Mouse (Mus musculus) lung, adult 2 months (tissue): ENCODE measurements around the gene Foxp2. TPM values are rescaled to one million over a fixed set of nuclear protein-coding genes. Genes with fewer than 3 reads are reported as not detected.

Experiments used
- DNase-seq: peaks from one replicate; pipeline ENCODE4 v3.0.0; 2022
- H3K4me1 ChIP-seq: fragments of 200-500 bp; 2 replicates; pipeline ENCODE4 v1.6.1; 2011; ENCODE audit warnings: low read length; ENCODE audit not compliant: control insufficient read depth, insufficient read depth
- H3K4me3 ChIP-seq: fragments of 200-500 bp; replicated peaks from 2 replicates; pipeline ENCODE3; 2011; ENCODE audit warnings: low read depth, mild to moderate bottlenecking, control low read depth, low read length; ENCODE audit errors: extremely low read depth
- CTCF ChIP-seq: fragments of 200-500 bp; IDR thresholded peaks from 2 replicates; pipeline ENCODE4 v1.5.1; 2011; ENCODE audit warnings: mild to moderate bottlenecking, low read length, control low read depth; ENCODE audit not compliant: insufficient read depth
- POLR2A ChIP-seq: fragments of 200-500 bp; IDR thresholded peaks from 2 replicates; pipeline ENCODE4 v1.6.1; 2011; ENCODE audit warnings: low read depth, mild to moderate bottlenecking, control low read depth, low read length, borderline replicate concordance; ENCODE audit errors: extremely low read depth
- WGBS: fragments of 180-500 bp; shearing (Covaris S2); methylation state at CpG from one replicate; pipeline ENCODE4 v1.1.7; 2018; 5-methylcytosine and 5-hydroxymethylcytosine counted together
- polyA plus RNA-seq: library from polyadenylated mRNA; depleted of rRNA; stranded (reverse); fragments of >200 nt; gene quantifications from 2 replicates; pipeline ENCODE4 v1.2.3, GENCODE M21; 2012

Gene Foxp2
- polyA plus RNA-seq, 1 experiment, result 5.8 TPM

DNA sequence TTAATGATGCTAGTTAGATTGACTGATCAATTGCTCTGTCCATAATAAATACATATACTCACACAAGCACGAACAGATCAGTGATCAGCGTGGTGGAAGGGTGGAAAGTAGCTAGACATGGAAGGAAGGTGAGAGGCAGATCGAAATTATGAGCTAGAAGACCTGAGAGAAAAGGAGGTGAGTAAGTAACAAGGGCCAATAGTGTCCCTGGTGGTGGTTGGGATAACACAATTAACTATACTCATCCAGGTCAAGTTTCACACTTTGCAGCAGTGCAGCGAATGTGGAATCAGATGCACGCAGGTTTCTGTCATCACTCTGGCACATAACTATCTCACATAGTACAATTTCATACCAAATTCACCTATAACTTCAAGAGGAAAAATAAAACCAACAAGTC lies 291.7 kb downstream of the Foxp2 start:
- Histone ChIP-seq H3K4me3 (no peak overlapping the region), H3K4me1 (no peaks in the 10 kb centered on the region)
- 77% methylated on average over 5 of the region's 5 CpGs for WGBS
- no peak for TF ChIP-seq POLR2A
- no peak for TF ChIP-seq CTCF
- DNase-seq, result no peak

DNA sequence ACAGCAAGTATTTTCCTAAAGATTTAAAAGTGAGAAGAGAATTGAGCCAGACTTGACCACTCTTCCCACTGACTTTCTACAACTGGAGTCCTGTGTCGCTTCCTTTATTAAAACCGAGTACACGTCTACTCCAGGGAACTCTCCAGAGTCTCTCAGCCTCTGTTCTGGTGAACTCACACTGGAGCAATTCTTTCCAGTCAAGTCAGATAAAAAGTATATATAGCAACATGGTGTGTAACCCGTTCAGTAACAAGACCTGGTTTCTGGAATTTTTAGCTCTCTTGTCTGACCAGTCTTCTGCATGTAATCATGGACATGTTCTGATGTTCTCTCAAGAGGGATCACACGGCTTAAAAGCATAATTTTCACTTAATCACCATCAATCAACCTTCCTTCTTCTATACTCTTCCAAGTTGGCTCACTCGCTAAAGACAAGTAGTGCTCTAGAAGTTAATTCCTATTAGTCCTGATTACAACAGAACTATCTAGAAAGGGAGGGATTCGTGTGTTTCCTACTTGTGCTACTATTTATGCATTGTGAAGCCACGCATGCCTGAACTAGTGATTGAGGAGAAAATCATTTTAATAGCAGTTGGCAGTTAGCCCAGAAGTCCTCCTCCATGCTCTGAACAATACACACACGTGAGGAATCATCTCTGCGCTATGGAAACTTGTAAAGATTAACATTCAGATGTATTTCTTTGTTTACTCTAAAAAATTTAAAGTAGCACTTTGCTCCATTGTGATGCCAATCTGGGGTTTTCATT lies 341.2 kb downstream of the Foxp2 start:
- H3K4me1 ChIP-seq, result no peaks in the 10 kb centered on the region
- DNase-seq, result no peak
- no peak for TF ChIP-seq CTCF
- TF ChIP-seq POLR2A, result no peak
- WGBS, result 47% methylated on average over 10 of the region's 10 CpGs
- H3K4me3 ChIP-seq, result no peak overlapping the region

DNA sequence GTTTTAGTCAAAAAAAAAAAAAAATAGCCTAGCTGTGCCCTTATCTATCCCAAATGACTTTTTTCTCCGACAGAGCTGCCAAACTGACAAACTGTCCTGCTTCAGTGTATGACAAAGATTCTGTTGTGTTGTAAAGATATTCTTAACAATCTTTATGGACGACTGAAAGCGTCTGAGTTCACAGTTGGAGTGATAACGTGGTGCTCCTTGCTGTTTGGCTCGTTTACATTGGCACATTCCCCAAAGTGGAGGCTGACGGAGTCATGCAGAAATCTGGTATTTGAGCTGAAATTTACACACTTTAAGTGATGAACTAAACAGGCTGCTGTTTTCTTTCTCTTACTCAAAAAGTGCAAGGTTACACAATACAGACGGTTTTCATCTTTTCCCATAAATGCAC lies 356.2 kb downstream of the Foxp2 start:
- no peak for TF ChIP-seq CTCF
- TF ChIP-seq POLR2A, result no peak
- no peak for DNase-seq
- 9% methylated on average over 7 of the region's 7 CpGs for WGBS
- Histone ChIP-seq H3K4me1 (no peaks in the 10 kb centered on the region; the same call in 1 of the 2 replicates), H3K4me3 (no peak overlapping the region)

DNA sequence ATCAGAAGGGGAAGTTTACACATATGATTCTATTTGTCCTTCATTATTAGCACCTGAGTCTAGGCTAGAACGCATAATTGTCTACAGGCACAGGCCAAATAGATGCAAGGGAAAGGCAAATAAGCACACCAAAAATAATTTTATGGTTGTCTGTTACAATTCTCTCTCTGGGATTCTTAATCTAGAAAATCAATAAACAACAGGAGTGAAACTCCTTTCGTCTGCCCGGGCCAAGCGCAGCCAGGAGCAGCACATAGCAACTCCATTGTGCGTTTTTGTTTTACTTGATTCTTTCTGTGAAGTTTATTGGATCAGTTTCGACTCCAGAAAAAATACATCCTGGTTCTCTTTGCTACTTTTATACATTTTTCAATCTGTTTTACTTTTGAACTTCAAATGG lies 356.7 kb downstream of the Foxp2 start:
- no peak overlapping the region for H3K4me3 ChIP-seq
- no peak for DNase-seq
- WGBS, result 36% methylated on average over 6 of the region's 6 CpGs
- TF ChIP-seq POLR2A (no peak), CTCF (no peak)
- H3K4me1 ChIP-seq, result no peaks in the 10 kb centered on the region; the same call in 1 of the 2 replicates

DNA sequence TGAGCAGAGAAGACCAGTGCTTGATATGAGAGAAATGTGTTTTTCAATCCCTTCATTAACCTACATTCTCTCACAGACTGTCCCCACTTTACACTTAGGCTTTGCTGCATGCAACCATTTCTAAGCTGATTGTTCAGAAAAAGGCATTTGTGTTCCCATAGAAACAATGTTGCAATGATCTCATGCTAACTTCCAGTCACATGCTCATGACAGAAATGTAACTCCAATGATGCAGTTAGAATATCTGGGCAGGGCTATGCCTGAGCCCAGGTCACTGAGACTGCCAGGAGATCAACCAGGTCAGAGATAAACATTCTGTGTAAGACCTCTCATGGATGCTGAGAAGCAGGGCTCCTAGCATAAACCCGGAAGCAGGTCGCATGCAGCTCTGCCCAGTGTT lies 367.0 kb downstream of the Foxp2 start:
- 72% methylated on average over 2 of the region's 2 CpGs for WGBS
- Histone ChIP-seq H3K4me3 (no peak overlapping the region), H3K4me1 (no peaks in the 10 kb centered on the region)
- TF ChIP-seq POLR2A (no peak), CTCF (no peak)
- no peak for DNase-seq

DNA sequence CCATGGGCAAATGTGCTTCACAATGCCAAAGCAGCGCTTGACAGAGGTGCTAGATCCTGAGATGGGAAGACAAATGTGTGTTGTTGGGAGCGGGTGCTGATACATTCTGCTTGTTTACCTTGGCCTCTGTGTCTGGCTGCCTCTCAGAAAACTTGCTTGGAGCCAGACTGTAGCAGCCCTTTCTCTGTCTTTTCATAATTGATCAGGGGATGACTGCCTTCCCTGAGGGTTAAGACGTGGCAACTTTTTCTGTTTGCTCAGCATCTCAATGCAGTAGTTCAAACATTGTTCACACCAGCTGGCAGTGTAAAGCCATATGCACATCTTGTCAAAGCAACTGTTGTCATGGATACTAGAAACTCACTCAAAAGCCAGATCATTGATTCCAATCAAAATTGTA lies 384.1 kb downstream of the Foxp2 start:
- no peak for DNase-seq
- WGBS, result 42% methylated on average over 3 of the region's 3 CpGs
- no peak overlapping the region for H3K4me3 ChIP-seq
- TF ChIP-seq CTCF (no peak), POLR2A (no peak)
- H3K4me1 ChIP-seq, result no peaks in the 10 kb centered on the region

DNA sequence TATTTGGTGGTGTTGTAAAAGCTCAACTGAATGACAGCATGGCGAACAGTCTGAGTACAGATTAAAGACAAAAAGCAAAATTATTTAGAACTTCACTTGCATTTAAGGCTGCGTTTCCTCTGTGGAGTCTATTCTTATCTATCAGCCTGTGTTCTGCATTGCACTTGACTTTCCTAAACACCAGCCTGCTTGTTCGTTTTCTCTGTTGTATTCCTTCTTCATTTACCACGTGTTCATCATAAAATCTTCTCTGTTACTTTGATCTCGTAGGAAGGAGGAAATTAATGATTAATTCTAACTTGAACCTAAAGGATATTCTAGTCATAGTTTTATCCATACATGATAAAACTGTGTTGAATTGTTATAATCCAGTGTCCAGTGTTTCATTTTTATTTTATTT lies 392.9 kb downstream of the Foxp2 start:
- WGBS, result 70% methylated on average over 5 of the region's 5 CpGs

DNA sequence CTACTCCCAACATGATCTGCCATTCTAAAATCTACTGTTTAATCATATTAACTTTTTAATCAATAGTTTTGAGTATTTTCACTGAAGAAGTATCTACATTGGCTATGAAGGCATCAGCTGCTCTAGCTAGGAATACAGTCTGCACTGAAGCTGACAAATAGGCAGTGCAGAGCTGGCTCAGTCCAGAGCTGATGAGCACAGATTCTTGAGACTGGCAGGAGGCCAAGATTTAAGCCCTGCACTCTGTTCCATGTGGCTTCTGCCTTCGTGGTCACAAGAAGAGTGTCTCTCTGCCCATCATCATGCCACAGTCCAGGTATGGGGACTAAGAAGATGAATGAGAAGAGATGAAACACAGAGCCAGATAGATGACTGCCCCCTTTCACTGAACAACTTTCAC lies 398.1 kb downstream of the Foxp2 start:
- Histone ChIP-seq H3K4me1 (no peaks in the 10 kb centered on the region), H3K4me3 (no peak overlapping the region)
- WGBS, result 24% methylated on average over 1 of the region's 1 CpGs
- TF ChIP-seq CTCF (no peak), POLR2A (no peak)
- DNase-seq, result no peak

More for the DNA sequence above, 392.9 kb downstream of the Foxp2 start:
- TF ChIP-seq POLR2A (no peak), CTCF (no peak)
- no peak for DNase-seq
- no peak overlapping the region for H3K4me3 ChIP-seq
- no peaks in the 10 kb centered on the region for H3K4me1 ChIP-seq

DNA sequence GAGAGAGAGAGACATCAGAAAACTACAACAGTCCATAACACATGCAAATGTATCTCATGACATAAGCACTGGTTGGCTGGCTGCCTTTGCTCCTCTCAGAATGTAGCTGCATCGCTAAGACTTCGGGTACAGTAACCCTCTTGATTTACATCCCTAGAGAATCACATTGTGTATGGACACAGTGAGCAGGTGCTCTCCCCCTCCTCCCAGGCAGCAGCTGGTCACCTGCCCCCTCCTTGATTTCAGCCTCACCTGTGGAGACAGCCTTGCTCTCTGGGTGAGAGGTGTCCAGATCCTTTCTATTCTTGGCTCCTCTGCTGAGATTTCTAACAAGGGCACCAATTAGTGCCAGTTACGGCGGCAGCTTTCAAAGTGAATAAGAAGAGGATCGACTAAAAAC lies 409.5 kb downstream of the Foxp2 start:
- no peak for DNase-seq
- Histone ChIP-seq H3K4me1 (no peaks in the 10 kb centered on the region), H3K4me3 (no peak overlapping the region)
- 61% methylated on average over 5 of the region's 5 CpGs for WGBS
- no peak for TF ChIP-seq POLR2A
- no peak for TF ChIP-seq CTCF

DNA sequence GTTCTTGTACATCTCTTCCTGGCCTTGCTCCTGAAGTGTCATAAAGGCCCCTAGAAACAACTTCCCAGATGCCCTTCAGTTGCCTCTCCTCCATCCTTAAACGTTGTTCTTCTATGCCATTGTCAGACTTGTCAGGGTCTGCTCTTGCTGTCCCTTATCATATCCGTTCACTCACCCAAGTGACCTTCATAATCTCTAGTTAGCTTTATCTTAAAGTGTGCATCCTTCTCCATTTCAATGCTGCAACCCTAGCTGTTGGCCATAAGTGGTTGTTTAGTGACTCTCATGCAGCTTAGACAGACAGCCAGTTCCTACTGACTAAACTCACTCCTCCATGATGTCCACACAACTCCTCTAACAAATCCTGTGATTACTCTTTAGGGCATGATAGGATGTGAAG lies 415.8 kb downstream of the Foxp2 start:
- DNase-seq, result no peak
- Histone ChIP-seq H3K4me1 (no peaks in the 10 kb centered on the region), H3K4me3 (no peak overlapping the region)
- WGBS, result 62% methylated on average over 2 of the region's 2 CpGs
- TF ChIP-seq CTCF (no peak), POLR2A (no peak)

DNA sequence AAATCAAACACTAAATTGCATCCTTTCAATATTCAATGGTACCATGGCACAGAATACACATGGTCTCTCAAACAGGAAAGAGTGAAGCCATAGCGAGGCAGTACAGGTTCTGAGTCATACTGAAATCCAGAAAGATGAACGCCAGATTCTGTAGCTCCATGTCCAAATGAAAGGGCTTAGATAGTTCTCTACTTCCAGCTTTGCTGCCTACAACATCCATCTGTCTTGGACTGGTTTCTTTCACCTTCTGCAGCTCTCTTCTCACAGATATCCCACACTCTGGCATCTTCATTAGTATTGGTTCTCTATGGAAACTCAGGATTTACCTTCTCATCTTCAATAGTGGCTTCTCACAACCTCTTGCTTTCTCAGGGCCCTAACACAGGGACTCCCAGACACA lies 417.2 kb downstream of the Foxp2 start:
- TF ChIP-seq CTCF (no peak), POLR2A (no peak)
- H3K4me3 ChIP-seq, result no peak overlapping the region
- DNase-seq, result no peak
- WGBS, result 84% methylated on average over 2 of the region's 2 CpGs
- H3K4me1 ChIP-seq, result no peaks in the 10 kb centered on the region
